Mouse (Mus musculus): Measurements from ENCODE around the gene Map2k1. TPM values are rescaled to one million over a fixed set of nuclear protein-coding genes. Genes with fewer than 3 reads are reported as not detected.
"Not testable (repeated sequence)": the region's sequence is repeated elsewhere in the genome, so short reads cannot be mapped to it uniquely, and the experiment has no call there.

The Map2k1 gene
- polyA plus RNA-seq, 1 experiment = 109 TPM

DNA sequence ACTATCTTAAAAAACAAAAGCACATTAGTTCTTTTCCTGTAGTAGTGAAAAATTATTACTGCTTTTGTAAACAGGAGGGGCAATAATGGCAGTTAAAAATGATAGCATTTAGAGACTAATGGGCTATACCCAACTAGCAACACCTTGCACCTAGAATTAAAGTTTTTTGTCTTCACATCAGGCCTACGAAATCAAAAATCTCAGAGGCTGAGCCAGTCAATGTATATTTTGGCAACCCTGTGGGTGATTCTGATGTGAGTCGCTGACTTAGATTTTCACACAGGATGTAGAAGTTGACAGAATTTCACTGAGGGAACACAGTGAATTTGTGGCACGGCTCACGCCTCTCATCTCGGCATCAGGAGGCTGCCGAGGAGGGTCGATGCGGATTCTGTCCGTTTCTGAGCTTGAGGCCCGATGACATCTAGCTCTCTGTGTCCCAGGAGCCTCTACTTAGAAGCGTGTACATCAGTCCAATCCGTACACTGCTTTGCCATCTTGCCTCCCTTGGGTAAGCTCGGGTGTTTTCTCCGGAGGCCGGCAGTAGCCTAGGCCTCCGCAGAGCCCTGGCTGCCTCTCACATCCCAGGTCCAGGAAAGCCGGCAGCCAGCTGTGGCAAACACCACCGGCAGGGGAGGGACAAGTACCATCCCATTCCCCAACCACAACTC is 81.2 kb downstream of the Map2k1 start:
- no peak for DNase-seq
- H3K4me1 ChIP-seq (ENCODE audit: control insufficient read depth, insufficient read depth, low read length) = peaks cover 4% of the 10 kb centered on the region; the same call in 1 of the 2 replicates
- no peak overlapping the region for H3K27ac ChIP-seq (ENCODE audit: insufficient read depth, low read length)
- H3K27me3 ChIP-seq (ENCODE audit: control insufficient read depth, insufficient read depth, low read length) = no peaks in the 10 kb centered on the region
- H3K4me3 ChIP-seq (replicated peaks; ENCODE audit: insufficient read depth, low read depth, low read length) = peak overlapping the region; percentile 100
- no peak for TF ChIP-seq POLR2A (IDR thresholded peaks at IDR 0.05; ENCODE audit: borderline replicate concordance, insufficient read depth, low read length)
- no peak for TF ChIP-seq CTCF (IDR thresholded peaks at IDR 0.05; ENCODE audit: borderline replicate concordance, insufficient read depth, low read depth, low read length)
- WGBS = 2% methylated on average over 18 of the region's 18 CpGs

DNA sequence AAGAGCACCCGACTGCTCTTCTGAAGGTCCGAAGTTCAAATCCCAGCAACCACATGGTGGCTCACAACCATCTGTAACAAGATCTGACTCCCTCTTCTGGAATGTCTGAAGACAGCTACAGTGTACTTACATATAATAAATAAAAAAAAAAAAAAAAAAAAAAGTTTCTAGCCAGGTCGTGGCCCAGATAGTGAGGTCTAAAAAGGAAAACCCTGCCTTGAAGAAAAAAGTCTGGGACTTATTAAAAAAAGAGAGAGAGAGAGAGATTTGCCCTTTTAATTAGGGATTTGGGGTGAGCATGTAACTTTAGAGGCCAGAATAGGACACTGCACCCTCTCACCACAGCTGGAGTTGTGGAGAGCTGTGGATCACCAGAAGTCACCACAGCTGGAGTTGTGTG is 83.5 kb downstream of the Map2k1 start:
- WGBS = 91% methylated on average over 3 of the region's 3 CpGs
- not testable (repeated sequence) for H3K4me3 ChIP-seq (replicated peaks; ENCODE audit: insufficient read depth, low read depth, low read length); DNase-seq; H3K27ac ChIP-seq (ENCODE audit: insufficient read depth, low read length); H3K27me3 ChIP-seq (ENCODE audit: control insufficient read depth, insufficient read depth, low read length); H3K4me1 ChIP-seq (ENCODE audit: control insufficient read depth, insufficient read depth, low read length)

DNA sequence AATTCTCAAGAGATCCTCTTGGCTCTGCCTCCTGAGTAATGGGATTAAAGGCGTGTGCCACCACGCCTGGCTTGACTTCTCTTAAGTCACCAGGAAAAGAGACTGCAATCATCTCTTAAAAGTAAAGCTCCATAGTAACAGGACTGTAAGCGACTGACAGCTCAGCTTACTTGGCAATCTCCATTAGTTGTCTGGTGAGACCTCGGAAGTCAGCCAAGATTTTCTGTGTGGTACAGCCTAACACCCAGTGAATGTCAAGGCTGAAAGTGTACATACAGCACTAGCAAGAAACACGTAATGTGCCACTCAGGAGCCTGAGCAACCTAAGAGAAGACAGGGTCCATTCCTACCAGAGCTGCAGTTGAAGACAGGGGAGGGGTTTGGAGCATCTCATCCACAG is 93.0 kb downstream of the Map2k1 start:
- WGBS = 63% methylated on average over 5 of the region's 5 CpGs
- DNase-seq = no peak
- TF ChIP-seq CTCF (IDR thresholded peaks at IDR 0.05; ENCODE audit: borderline replicate concordance, insufficient read depth, low read depth, low read length) (no peak), POLR2A (IDR thresholded peaks at IDR 0.05; ENCODE audit: borderline replicate concordance, insufficient read depth, low read length) (no peak)
- Histone ChIP-seq H3K27ac (ENCODE audit: insufficient read depth, low read length) (no peak overlapping the region), H3K27me3 (ENCODE audit: control insufficient read depth, insufficient read depth, low read length) (no peaks in the 10 kb centered on the region), H3K4me3 (replicated peaks; ENCODE audit: insufficient read depth, low read depth, low read length) (no peak overlapping the region), H3K4me1 (ENCODE audit: control insufficient read depth, insufficient read depth, low read length) (no peaks in the 10 kb centered on the region)

DNA sequence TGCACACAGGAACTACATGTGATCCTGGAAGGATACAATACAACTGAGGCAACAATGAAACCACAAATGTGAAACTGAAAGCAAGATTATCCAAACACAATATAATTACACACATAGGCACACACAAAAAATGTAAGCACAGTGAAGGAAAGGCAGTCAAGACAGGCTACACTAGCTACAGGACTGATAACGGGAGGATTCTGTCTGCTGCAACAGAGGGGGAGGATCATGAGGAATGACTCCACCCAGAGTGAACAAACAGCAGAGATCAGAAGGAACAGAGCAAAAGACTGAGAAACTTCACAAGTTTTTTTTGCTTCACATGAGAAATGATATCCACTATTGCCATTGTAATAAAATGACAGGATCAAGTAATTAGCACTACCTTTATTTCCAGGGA is 96.8 kb downstream of the Map2k1 start:
- Histone ChIP-seq H3K4me3 (replicated peaks; ENCODE audit: insufficient read depth, low read depth, low read length) (no peak overlapping the region), H3K27ac (ENCODE audit: insufficient read depth, low read length) (no peak overlapping the region), H3K4me1 (ENCODE audit: control insufficient read depth, insufficient read depth, low read length) (no peaks in the 10 kb centered on the region), H3K27me3 (ENCODE audit: control insufficient read depth, insufficient read depth, low read length) (no peaks in the 10 kb centered on the region)
- no peak for DNase-seq
- no peak for TF ChIP-seq POLR2A (IDR thresholded peaks at IDR 0.05; ENCODE audit: borderline replicate concordance, insufficient read depth, low read length)
- TF ChIP-seq CTCF (IDR thresholded peaks at IDR 0.05; ENCODE audit: borderline replicate concordance, insufficient read depth, low read depth, low read length) = no peak
- 89% methylated on average over 1 of the region's 1 CpGs for WGBS

DNA sequence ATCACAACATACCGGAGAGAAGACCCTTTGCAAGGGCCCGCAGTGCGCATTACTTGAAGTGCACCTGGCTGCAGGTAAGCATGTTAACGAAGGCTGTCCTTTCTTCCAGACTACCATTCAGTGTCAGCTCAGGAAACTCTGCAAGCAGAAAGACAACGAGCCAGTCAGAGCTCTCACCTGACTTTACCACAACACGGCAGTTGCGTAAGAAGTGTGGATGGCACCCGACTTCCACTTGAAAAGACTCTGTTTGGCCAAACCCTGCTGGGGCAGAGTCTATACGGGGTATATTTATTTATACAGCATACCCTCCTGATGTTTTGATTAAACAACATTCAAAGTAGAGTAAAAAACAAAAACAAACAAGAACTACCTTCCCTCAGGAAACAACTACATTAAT is 113.6 kb downstream of the Map2k1 start:
- Histone ChIP-seq H3K4me1 (ENCODE audit: control insufficient read depth, insufficient read depth, low read length) (no peaks in the 10 kb centered on the region), H3K27ac (ENCODE audit: insufficient read depth, low read length) (no peak overlapping the region), H3K27me3 (ENCODE audit: control insufficient read depth, insufficient read depth, low read length) (no peaks in the 10 kb centered on the region), H3K4me3 (replicated peaks; ENCODE audit: insufficient read depth, low read depth, low read length) (no peak overlapping the region)
- TF ChIP-seq CTCF (IDR thresholded peaks at IDR 0.05; ENCODE audit: borderline replicate concordance, insufficient read depth, low read depth, low read length) (no peak), POLR2A (IDR thresholded peaks at IDR 0.05; ENCODE audit: borderline replicate concordance, insufficient read depth, low read length) (no peak)
- 93% methylated on average over 9 of the region's 9 CpGs for WGBS
- no peak for DNase-seq

DNA sequence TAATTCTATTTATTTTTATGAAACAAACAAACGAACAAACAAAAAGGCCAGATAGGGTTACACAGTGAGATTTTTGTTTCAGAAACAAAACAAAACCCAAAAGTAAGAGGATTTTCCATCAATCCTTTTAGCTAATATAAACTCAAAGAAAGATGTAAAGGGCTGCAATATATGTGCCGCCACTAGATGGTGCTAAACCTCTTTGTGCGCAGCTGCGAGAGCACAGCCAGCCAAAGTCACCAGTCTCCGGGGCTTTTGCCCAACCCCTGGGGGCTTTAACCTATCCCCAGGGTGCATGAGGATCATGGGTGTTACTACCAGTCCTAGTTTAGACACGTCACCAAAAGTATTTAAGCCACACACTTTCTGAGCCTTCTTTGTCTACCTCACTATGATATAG is 114.5 kb downstream of the Map2k1 start:
- H3K27me3 ChIP-seq (ENCODE audit: control insufficient read depth, insufficient read depth, low read length) = not testable (repeated sequence)

More for the DNA sequence above, 114.5 kb downstream of the Map2k1 start:
- not testable (repeated sequence) for H3K4me1 ChIP-seq (ENCODE audit: control insufficient read depth, insufficient read depth, low read length); H3K4me3 ChIP-seq (replicated peaks; ENCODE audit: insufficient read depth, low read depth, low read length); H3K27ac ChIP-seq (ENCODE audit: insufficient read depth, low read length)
- peak; percentile 51; the same call in 1 of the 2 replicates for TF ChIP-seq CTCF (IDR thresholded peaks at IDR 0.05; ENCODE audit: borderline replicate concordance, insufficient read depth, low read depth, low read length)
- 2% methylated on average over 6 of the region's 6 CpGs for WGBS
- peak; percentile 21 to 40 for DNase-seq

Other genes starting within 250 kb of the Map2k1 start
- 2.0 and 2.4 TPM in 2 replicates for gene Smad6, start 231.6 kb downstream of the Map2k1 start, polyA plus RNA-seq (2012; rRNA removed)
- 0.14 and 0.38 TPM in 2 replicates for gene Lctl, start 136.5 kb downstream of the Map2k1 start, polyA plus RNA-seq (2012; rRNA removed)
- 3.1 and 3.7 TPM in 2 replicates for gene Zwilch, start 80.5 kb downstream of the Map2k1 start, polyA plus RNA-seq (2012; rRNA removed)
- 448 and 489 TPM in 2 replicates for gene Rpl4, start 80.3 kb downstream of the Map2k1 start, polyA plus RNA-seq (2012; rRNA removed)
- gene Snapc5, start 74.4 kb downstream of the Map2k1 start, polyA plus RNA-seq (2012; rRNA removed) = 32.3 and 33.6 TPM in 2 replicates
- 0.11 and 0.13 TPM in 2 replicates for gene Uchl4, start 18.4 kb downstream of the Map2k1 start, polyA plus RNA-seq (2012; rRNA removed)
- 40.8 and 44.6 TPM in 2 replicates for gene Tipin, start 27.9 kb upstream of the Map2k1 start, polyA plus RNA-seq (2012; rRNA removed)
- gene Dis3l, start 87.7 kb upstream of the Map2k1 start, polyA plus RNA-seq (2012; rRNA removed) = 41.7 and 43.0 TPM in 2 replicates
- gene Megf11, start 132.0 kb upstream of the Map2k1 start, polyA plus RNA-seq (2012; rRNA removed) = 66.9 and 85.2 TPM in 2 replicates